Mouse (Mus musculus) ovary, postnatal 14 days (tissue): ENCODE measurements around the gene Adamts17.

Experiments
- DNase-seq: peaks from one replicate; pipeline ENCODE4 v3.0.0; 2022; ENCODE audit warnings: low spot score

Adamts17 gene

GRCm38 (mm10) chr7:66846582-66846981 is 7.0 kb downstream of the Adamts17 start:
- DNase-seq, result no peak

- DNase-seq, result no peak
These were observed 7.8 kb downstream of the Adamts17 start for GRCm38 (mm10) chr7:66847299-66847698.

- no peak for DNase-seq
These were observed 9.8 kb downstream of the Adamts17 start for GRCm38 (mm10) chr7:66849316-66849715.

- DNase-seq, result no peak
These were observed 12.6 kb downstream of the Adamts17 start for GRCm38 (mm10) chr7:66852164-66852563.

- no peak for DNase-seq
These were observed 18.1 kb downstream of the Adamts17 start for GRCm38 (mm10) chr7:66857610-66858009.

GRCm38 (mm10) chr7:66858247-66859075 is 18.9 kb downstream of the Adamts17 start:
- no peak for DNase-seq

- DNase-seq, result no peak
These were observed 19.7 kb downstream of the Adamts17 start for GRCm38 (mm10) chr7:66859220-66859619.

GRCm38 (mm10) chr7:66866944-66867718 is 27.6 kb downstream of the Adamts17 start:
- DNase-seq, result no peak

- no peak for DNase-seq
These were observed 28.4 kb downstream of the Adamts17 start for GRCm38 (mm10) chr7:66867719-66868501.

GRCm38 (mm10) chr7:66871520-66871919 is 32.0 kb downstream of the Adamts17 start:
- DNase-seq, result no peak

GRCm38 (mm10) chr7:66871940-66872511 is 32.5 kb downstream of the Adamts17 start:
- no peak for DNase-seq

GRCm38 (mm10) chr7:66873235-66873634 is 33.7 kb downstream of the Adamts17 start:
- DNase-seq, result no peak

- DNase-seq, result no peak
These were observed 51.9 kb downstream of the Adamts17 start for GRCm38 (mm10) chr7:66891431-66891830.

- DNase-seq, result no peak
These were observed 52.6 kb downstream of the Adamts17 start for GRCm38 (mm10) chr7:66892096-66892495.

GRCm38 (mm10) chr7:66902376-66902775 is 62.8 kb downstream of the Adamts17 start:
- no peak for DNase-seq

- DNase-seq, result peak; percentile 7
These were observed 63.5 kb downstream of the Adamts17 start for GRCm38 (mm10) chr7:66903014-66903413.

- no peak for DNase-seq
These were observed 66.4 kb downstream of the Adamts17 start for GRCm38 (mm10) chr7:66905941-66906340.

- DNase-seq, result no peak
These were observed 73.3 kb downstream of the Adamts17 start for GRCm38 (mm10) chr7:66912866-66913265.

GRCm38 (mm10) chr7:66923595-66923994 is 84.1 kb downstream of the Adamts17 start:
- DNase-seq, result no peak

- DNase-seq, result no peak
These were observed 84.6 kb downstream of the Adamts17 start for GRCm38 (mm10) chr7:66924104-66924503.

- DNase-seq, result peak; percentile 46
These were observed 89.7 kb downstream of the Adamts17 start for GRCm38 (mm10) chr7:66929263-66929662.

GRCm38 (mm10) chr7:66931291-66931690 is 91.8 kb downstream of the Adamts17 start:
- no peak for DNase-seq
